Mouse (Mus musculus): ENCODE data around the gene Apc2.

The Apc2 gene

DNA sequence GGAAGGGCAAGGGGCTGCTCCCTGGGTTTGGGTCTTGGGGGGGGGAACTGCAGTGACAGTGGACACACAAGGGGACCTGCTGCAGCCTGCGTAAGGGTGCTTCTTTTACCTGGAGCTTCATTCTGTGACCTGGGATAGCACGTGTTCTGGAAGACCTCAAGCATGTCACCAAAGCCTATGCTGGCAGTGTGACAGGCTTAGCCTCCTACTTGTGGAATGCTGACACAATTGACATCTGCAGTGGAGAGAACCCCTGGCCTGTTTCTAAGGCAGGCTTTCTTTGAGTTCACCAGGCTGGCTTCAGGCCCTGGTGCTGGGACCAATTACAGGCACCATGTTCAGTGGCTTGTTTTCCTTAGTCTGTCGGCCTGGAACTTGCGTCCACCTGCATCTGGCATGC lies 1.5 kb upstream of the Apc2 start:
- no peak for DNase-seq (ENCODE audit: low spot score in 2 of 2)

GRCm38 (mm10) chr10:80294788-80295303 lies 931 bp upstream of the Apc2 start:
- DNase-seq (ENCODE audit: low spot score in 2 of 2): no peak

GRCm38 (mm10) chr10:80296824-80297223 lies 1.0 kb downstream of the Apc2 start:
- no peak for DNase-seq (ENCODE audit: low spot score in 2 of 2)

DNA sequence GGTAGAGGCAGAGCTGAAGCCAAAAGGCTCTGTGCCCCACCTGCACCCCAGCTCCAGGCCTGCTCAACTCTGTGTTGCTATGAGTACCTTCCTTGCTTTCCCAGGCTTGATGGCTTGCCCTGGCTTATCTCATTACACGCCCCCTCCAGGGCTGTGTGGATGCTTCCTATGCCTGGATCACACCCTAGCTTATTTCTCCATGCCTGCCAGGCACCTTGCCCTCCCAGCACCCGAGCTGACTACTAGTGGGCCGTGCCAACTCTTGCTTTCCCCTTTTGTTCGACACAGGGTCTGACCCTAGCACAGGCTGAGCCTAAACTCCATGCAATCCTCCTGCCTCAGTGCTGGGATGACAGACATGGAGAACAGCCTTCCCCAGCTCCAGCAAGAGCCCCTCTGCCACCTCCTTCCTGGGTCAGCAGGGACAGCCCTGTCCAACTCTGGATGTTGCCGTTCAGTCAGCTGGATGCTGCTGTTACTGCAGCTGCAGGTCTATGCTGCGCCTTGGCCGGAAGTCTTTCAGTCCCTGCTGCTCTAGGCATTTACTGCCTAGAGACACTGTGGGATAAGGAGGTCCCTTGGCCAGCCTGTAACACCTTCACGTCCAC lies 1.9 kb downstream of the Apc2 start:
- DNase-seq (ENCODE audit: low spot score in 2 of 2): no peak

DNA sequence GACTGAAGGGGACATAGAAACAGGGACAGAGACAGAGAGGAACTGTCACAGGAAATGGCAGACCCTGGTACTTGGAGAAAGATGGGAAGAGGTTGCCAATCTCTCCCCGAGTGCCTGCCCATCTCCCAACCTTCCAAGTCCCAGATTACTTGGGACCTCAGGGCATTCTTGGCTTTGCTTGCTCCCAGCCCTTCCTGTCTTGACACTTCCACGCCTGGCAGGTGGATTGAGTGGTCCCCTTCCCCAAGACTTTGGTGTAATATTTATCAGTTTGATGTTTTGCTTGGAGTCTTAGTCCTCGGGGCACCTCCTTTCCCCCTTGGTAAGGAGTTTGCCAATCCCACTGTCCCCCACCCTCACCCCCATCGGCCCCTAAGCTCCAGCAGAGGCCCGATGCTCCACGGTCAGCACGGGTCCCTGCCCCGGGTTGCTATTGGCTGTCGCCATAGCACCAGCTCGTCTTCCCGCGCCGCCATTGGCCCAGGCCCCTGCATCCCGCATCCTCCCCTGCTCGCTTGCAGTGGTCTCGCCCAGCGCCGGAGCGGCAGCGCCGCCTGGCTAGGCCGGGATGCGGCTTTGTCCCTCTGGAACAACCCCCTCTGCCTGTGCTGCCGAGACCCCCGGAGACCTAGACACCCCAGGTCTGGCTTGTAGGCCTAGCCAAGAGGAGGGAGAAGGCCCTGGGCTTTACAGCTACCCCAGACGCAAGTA lies 2.9 kb downstream of the Apc2 start:
- DNase-seq (ENCODE audit: low spot score in 2 of 2): no peak

- DNase-seq (ENCODE audit: low spot score in 2 of 2): no peak
Measured at GRCm38 (mm10) chr10:80299301-80299700, 3.5 kb downstream of the Apc2 start.

DNA sequence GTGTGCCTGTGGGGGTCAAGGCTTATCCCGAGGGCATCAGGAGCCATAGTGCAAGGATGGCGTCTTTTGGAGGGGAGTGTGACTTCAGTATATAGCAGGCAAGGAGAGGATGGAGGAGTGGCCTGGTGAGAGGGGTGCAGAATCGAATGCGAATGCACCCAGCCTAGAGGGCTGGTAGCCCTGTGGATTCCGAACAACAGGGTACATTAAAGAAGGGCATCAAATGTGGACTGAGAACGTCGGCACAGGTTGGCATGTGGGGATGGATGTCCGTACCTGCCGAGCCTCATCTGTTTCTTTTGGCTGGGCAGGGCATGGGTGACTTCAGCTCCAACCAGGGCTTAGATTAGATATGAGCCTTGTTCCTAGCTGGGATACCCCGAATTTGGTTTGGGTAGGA lies 4.0 kb downstream of the Apc2 start:
- DNase-seq (ENCODE audit: low spot score in 2 of 2): no peak

DNA sequence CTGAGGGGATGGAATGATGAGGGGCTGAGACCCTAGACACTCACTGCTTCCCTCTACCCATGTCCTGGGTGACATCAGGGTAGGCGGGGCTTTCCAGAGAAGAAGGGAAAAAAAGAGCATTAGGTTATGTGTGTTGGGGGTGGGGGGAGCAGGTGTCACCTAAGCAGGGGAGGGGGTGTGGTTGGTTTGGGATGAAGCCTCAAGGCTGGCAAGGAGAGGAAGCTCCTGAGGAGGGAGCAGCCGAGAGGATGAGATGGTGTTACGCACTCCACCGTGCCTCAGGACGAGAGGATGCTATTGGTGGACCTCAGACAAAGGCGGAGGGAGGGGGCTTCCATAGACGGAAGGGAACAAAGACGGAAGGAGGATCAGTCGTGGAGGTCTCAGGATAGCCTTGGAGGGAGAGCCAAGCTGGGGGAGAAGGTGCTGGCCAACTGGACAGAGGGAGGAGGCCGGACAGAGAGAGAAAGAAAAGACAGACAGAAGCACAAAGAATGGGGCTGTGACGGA lies 5.0 kb downstream of the Apc2 start:
- DNase-seq (ENCODE audit: low spot score in 2 of 2): no peak

- DNase-seq (ENCODE audit: low spot score in 2 of 2): no peak
Measured at GRCm38 (mm10) chr10:80301256-80302081, 5.7 kb downstream of the Apc2 start.

DNA sequence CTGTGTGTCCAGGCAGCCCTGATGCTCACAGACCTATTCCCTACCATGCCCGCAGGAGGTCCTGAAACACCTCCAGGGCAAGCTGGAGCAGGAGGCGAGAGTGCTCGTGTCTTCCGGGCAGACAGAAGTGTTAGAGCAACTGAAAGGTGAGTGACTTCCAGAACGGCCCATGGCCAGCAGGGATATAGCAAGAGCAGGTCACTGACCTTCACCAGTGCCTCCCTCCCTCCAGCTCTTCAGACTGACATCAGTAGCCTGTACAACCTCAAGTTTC lies 6.2 kb downstream of the Apc2 start:
- no peak for DNase-seq (ENCODE audit: low spot score in 2 of 2)

GRCm38 (mm10) chr10:80302471-80302881 lies 6.7 kb downstream of the Apc2 start:
- DNase-seq (ENCODE audit: low spot score in 2 of 2): peak; percentile 72 to 75

DNA sequence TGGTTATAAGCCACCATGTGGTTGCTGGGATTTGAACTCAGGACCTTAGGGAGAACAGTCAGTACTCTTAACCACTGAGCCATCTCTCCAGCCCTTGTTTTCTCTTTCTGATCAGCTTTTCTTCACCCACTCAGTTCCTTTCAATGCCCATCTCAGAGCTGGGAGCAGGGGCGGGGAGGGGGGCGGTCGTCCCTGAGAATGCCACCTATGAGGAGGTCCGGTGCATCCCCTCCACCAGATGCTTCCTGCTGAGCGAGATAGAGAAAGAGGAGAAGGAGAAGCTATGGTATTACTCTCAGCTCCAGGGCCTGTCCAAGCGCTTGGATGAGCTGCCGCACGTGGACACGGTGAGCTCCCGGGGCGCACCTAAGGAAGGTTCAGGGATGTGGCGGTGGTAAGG lies 8.7 kb downstream of the Apc2 start:
- DNase-seq (ENCODE audit: low spot score in 2 of 2): no peak

GRCm38 (mm10) chr10:80304862-80305261 lies 9.1 kb downstream of the Apc2 start:
- DNase-seq (ENCODE audit: low spot score in 2 of 2): no peak

GRCm38 (mm10) chr10:80311560-80311959 lies 15.8 kb downstream of the Apc2 start:
- DNase-seq (ENCODE audit: low spot score in 2 of 2): no peak

DNA sequence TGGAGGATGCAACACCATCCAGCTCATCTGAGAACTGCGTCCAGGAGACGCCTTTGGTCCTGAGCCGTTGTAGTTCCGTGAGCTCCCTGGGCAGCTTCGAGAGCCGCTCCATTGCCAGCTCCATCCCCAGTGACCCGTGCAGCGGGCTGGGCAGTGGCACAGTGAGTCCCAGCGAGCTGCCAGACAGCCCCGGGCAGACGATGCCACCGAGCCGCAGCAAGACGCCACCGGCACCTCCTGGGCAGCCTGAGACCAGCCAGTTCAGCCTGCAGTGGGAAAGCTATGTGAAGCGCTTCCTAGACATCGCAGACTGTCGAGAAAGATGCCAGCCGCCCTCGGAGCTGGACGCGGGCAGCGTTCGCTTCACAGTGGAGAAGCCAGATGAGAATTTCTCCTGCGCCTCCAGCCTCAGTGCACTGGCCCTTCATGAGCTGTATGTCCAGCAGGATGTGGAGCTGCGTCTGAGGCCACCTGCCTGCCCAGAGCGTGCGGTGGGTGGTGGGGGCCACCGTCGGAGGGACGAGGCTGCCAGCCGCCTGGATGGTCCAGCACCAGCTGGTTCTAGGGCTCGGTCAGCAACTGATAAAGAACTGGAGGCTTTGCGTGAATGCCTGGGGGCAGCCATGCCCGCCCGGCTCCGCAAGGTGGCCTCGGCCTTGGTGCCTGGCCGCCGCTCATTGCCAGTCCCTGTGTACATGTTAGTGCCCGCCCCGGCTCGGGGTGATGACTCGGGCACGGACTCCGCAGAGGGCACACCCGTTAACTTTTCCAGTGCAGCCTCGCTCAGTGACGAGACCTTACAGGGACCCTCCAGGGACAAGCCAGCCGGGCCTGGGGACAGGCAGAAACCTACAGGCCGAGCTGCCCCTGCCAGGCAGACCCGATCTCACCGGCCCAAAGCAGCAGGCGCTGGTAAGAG lies 17.1 kb downstream of the Apc2 start:
- no peak for DNase-seq (ENCODE audit: low spot score in 2 of 2)

- no peak for DNase-seq (ENCODE audit: low spot score in 2 of 2)
Measured at GRCm38 (mm10) chr10:80313627-80314201, 17.9 kb downstream of the Apc2 start.

- no peak for DNase-seq (ENCODE audit: low spot score in 2 of 2)
Measured at GRCm38 (mm10) chr10:80314494-80315001, 18.8 kb downstream of the Apc2 start.

DNA sequence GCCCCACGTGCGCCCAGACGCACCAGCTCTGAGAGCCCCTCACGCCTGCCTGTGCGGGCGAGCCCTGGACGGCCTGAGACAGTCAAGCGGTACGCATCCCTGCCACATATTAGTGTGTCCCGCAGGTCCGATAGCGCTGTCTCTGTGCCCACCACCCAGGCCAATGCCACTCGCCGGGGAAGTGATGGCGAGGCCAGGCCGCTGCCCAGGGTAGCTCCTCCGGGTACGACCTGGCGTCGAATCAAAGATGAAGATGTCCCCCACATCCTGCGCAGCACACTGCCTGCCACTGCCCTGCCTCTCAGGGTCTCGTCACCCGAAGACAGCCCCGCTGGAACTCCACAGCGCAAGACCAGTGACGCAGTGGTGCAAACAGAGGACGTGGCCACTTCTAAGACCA lies 19.5 kb downstream of the Apc2 start:
- DNase-seq (ENCODE audit: low spot score in 2 of 2): no peak

DNA sequence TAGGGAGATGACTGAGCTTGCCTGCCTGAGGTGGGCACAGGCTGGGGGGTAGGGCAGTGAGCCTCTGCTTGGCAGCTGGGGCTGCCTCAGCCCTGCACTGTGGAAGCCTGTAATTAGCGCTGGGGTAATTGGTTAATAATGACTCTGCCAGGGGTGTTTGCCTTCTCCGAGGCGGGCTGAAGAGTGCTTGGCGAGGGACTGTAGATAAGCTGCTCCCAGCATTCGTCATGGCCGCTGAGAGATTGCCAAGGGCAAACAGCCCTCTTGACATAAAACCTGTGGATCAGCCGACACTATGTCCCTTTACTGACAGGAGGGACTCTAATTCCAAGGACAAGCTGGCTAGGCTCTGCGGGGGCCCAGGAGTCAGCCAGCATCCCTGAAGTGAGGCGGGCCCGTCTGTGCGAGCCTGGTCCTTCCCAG lies 20.6 kb downstream of the Apc2 start:
- DNase-seq (ENCODE audit: low spot score in 2 of 2): no peak

GRCm38 (mm10) chr10:80317011-80317410 lies 21.2 kb downstream of the Apc2 start:
- no peak for DNase-seq (ENCODE audit: low spot score in 2 of 2)

DNA sequence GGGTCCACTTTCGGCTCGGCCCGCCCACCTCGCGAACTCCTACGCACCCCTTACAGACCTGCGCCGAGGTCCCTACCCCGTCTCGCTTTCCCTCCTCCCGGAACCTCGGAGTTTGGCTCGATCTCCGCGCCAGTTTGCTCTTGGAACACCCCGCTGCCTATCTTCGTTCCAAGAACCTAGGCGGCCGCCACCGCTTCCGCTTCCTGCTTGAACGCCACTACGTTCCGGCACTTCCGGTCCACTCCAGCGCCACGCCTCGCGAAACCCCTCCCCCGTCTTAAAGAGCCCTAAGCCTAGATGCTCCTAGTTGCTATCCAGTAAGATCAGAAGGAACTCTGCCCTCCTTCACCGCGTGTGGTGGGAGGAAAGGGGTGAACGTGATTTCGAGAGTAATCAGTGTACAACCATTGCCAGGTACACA lies 24.6 kb downstream of the Apc2 start, which contains the start of gene 2310011J03Rik:
2310011J03Rik (minus strand) TSS at position 198 of the 421 bp plus-strand sequence.
- DNase-seq (ENCODE audit: low spot score in 2 of 2): peak; percentile 83 to 92

Data from urinary bladder, postnatal 4 days (tissue).